Mouse (Mus musculus) embryonic stem cell, embryonic (primary cell): ENCODE results near the gene Ascc1.

ENCODE experiments used
- CTCF ChIA-PET, 4 experiments: fragments of 300-600 bp in 2 of 4; fragments of 350-600 bp in 2 of 4; sonication (Branson Sonifier 250); formaldehyde crosslinking; loops; one replicate each; lab custom pipeline; 2022; ENCODE audit warnings: inconsistent platforms in 2 of 4; lab: Charles Lee
- POLR2A ChIA-PET, 4 experiments: fragments of 300-600 bp in 2 of 4; fragments of 350-600 bp in 2 of 4; sonication (Branson Sonifier 250); formaldehyde crosslinking; loops; one replicate each; lab custom pipeline; 2022; ENCODE audit warnings: antibody characterized with exemption in 4 of 4, inconsistent platforms in 1 of 4; lab: Charles Lee

The Ascc1 gene

GRCm38 (mm10) chr10:60023751-60024150 lies 21.1 kb downstream of the Ascc1 start:
- POLR2A ChIA-PET: interaction anchor here in 1 of 4 experiments (1.7 kb wide), 1 partner anchor 21 kb away, joined by 5 read pairs; the partner anchor contains the start of genes Anapc16 and Ascc1
- CTCF ChIA-PET: interaction anchor here in 1 of 4 experiments (0.5 to 2.0 kb wide), 5 partner anchors 9 to 129 kb away, joined by 3 to 8 read pairs (median 4); no protein-coding TSS in a partner anchor

GRCm38 (mm10) chr10:60026759-60027395 lies 24.3 kb downstream of the Ascc1 start:
- POLR2A ChIA-PET: interaction anchor here in 3 of 4 experiments (0.6 to 3.9 kb wide), 14 partner anchors 15 to 449 kb away, joined by 3 to 16 read pairs (median 3); partner anchors contain the start of genes Anapc16 (in 2 of the 3) and Ascc1 (in 2 of the 3)
- CTCF ChIA-PET: interaction anchor here in 3 of 4 experiments (0.5 to 2.1 kb wide), 5 partner anchors 40 to 134 kb away, joined by 4 to 8 read pairs (median 6); no protein-coding TSS in a partner anchor

GRCm38 (mm10) chr10:60027619-60028084 lies 25.0 kb downstream of the Ascc1 start:
- ChIA-PET POLR2A (interaction anchor here in 3 of 4 experiments (0.6 to 3.9 kb wide), 17 partner anchors 14 to 684 kb away, joined by 3 to 16 read pairs (median 3); partner anchors contain the start of genes Anapc16 (in 2 of the 3) and Ascc1 (in 2 of the 3)), CTCF (interaction anchor here in 3 of 4 experiments (0.9 to 2.1 kb wide), 10 partner anchors 8 to 134 kb away, joined by 3 to 8 read pairs (median 6); partner anchors contain the start of genes Anapc16 (in 1 of the 3) and Ascc1 (in 1 of the 3))

GRCm38 (mm10) chr10:60028181-60028580 lies 25.6 kb downstream of the Ascc1 start:
- CTCF ChIA-PET: interaction anchor here in 3 of 4 experiments (0.9 to 2.1 kb wide), 11 partner anchors 9 to 135 kb away, joined by 3 to 8 read pairs (median 4); partner anchors contain the start of genes Anapc16 (in 1 of the 3) and Ascc1 (in 1 of the 3)
- POLR2A ChIA-PET: interaction anchor here in 3 of 4 experiments (0.6 to 3.9 kb wide), 13 partner anchors 16 to 683 kb away, joined by 3 to 16 read pairs (median 3); partner anchors contain the start of genes Anapc16 (in 3 of the 3), Ascc1 (in 3 of the 3) and Ddit4 (in 2 of the 3)

GRCm38 (mm10) chr10:60028979-60029378 lies 26.4 kb downstream of the Ascc1 start:
- CTCF ChIA-PET: interaction anchor here in 3 of 4 experiments (0.6 to 2.1 kb wide), 6 partner anchors 10 to 134 kb away, joined by 3 to 8 read pairs (median 5); no protein-coding TSS in a partner anchor
- POLR2A ChIA-PET: interaction anchor here in 3 of 4 experiments (0.7 to 3.9 kb wide), 7 partner anchors 22 to 129 kb away, joined by 3 to 16 read pairs (median 3); partner anchors contain the start of genes Anapc16 (in 2 of the 3), Ascc1 (in 2 of the 3) and Ddit4 (in 2 of the 3)

- POLR2A ChIA-PET: interaction anchor here in 2 of 4 experiments (0.7 to 3.9 kb wide), 5 partner anchors 8 to 130 kb away, joined by 3 to 16 read pairs (median 3); partner anchors contain the start of genes Anapc16 (in 1 of the 2), Ascc1 (in 1 of the 2) and Ddit4 (in 1 of the 2)
- CTCF ChIA-PET: interaction anchor here in 2 of 4 experiments (0.6 to 2.1 kb wide), 4 partner anchors 37 to 135 kb away, joined by 3 to 8 read pairs (median 6); no protein-coding TSS in a partner anchor
Measured at GRCm38 (mm10) chr10:60029387-60029786, 26.8 kb downstream of the Ascc1 start.

- POLR2A ChIA-PET: no interaction called here
- CTCF ChIA-PET: no interaction called here
Measured at GRCm38 (mm10) chr10:60031562-60031961, 29.0 kb downstream of the Ascc1 start.

GRCm38 (mm10) chr10:60031985-60032384 lies 29.4 kb downstream of the Ascc1 start:
- CTCF ChIA-PET: no interaction called here
- POLR2A ChIA-PET: interaction anchor here in 1 of 4 experiments (1.8 kb wide), 1 partner anchor 35 kb away, joined by 4 read pairs; no protein-coding TSS in a partner anchor

- ChIA-PET CTCF (interaction anchor here (0.6 to 1.5 kb wide), 8 partner anchors 9 to 365 kb away, joined by 3 to 7 read pairs (median 3); no protein-coding TSS in a partner anchor), POLR2A (interaction anchor here in 3 of 4 experiments (0.6 to 1.8 kb wide), 11 partner anchors 30 to 1641 kb away, joined by 3 to 5 read pairs (median 4); no protein-coding TSS in a partner anchor)
Measured at GRCm38 (mm10) chr10:60032622-60033021, 30.0 kb downstream of the Ascc1 start.

GRCm38 (mm10) chr10:60033064-60033463 lies 30.5 kb downstream of the Ascc1 start:
- ChIA-PET POLR2A (interaction anchor here in 3 of 4 experiments (0.6 to 1.8 kb wide), 10 partner anchors 29 to 1641 kb away, joined by 3 to 5 read pairs (median 4); no protein-coding TSS in a partner anchor), CTCF (interaction anchor here (0.6 to 1.5 kb wide), 8 partner anchors 10 to 366 kb away, joined by 3 to 7 read pairs (median 3); no protein-coding TSS in a partner anchor)

- ChIA-PET CTCF (interaction anchor here in 3 of 4 experiments (0.6 to 1.1 kb wide), 4 partner anchors 15 to 999 kb away, joined by 3 to 4 read pairs (median 4); no protein-coding TSS in a partner anchor), POLR2A (interaction anchor here in 1 of 4 experiments (1.5 to 1.6 kb wide), 2 partner anchors 154 to 492 kb away, joined by 3 read pairs; no protein-coding TSS in a partner anchor)
Measured at GRCm38 (mm10) chr10:60034621-60035020, 32.0 kb downstream of the Ascc1 start.

- CTCF ChIA-PET: interaction anchor here in 1 of 4 experiments (0.6 kb wide), 1 partner anchor 1364 kb away, joined by 5 read pairs; no protein-coding TSS in a partner anchor
- POLR2A ChIA-PET: no interaction called here
Measured at GRCm38 (mm10) chr10:60035744-60036143, 33.1 kb downstream of the Ascc1 start.

- CTCF ChIA-PET: interaction anchor here in 1 of 4 experiments (1.1 kb wide), 1 partner anchor 85 kb away, joined by 4 read pairs; no protein-coding TSS in a partner anchor
- POLR2A ChIA-PET: interaction anchor here in 2 of 4 experiments (0.6 to 1.3 kb wide), 6 partner anchors 8 to 152 kb away, joined by 3 to 5 read pairs (median 3); no protein-coding TSS in a partner anchor
Measured at GRCm38 (mm10) chr10:60042350-60042922, 39.8 kb downstream of the Ascc1 start.

- POLR2A ChIA-PET: interaction anchor here in 2 of 4 experiments (1.0 to 1.2 kb wide), 2 partner anchors 19 to 44 kb away, joined by 3 read pairs; partner anchors contain the start of genes Anapc16 (in 1 of the 2) and Ascc1 (in 1 of the 2)
- CTCF ChIA-PET: interaction anchor here in 2 of 4 experiments (0.8 to 1.4 kb wide), 2 partner anchors 15 to 20 kb away, joined by 3 read pairs; no protein-coding TSS in a partner anchor
Measured at GRCm38 (mm10) chr10:60046696-60047095, 44.1 kb downstream of the Ascc1 start.

GRCm38 (mm10) chr10:60050581-60050980 lies 48.0 kb downstream of the Ascc1 start:
- POLR2A ChIA-PET: interaction anchor here in 2 of 4 experiments (0.9 to 1.4 kb wide), 5 partner anchors 8 to 150 kb away, joined by 3 read pairs; no protein-coding TSS in a partner anchor
- CTCF ChIA-PET: interaction anchor here in 2 of 4 experiments (0.7 to 1.6 kb wide), 7 partner anchors 14 to 194 kb away, joined by 3 to 5 read pairs (median 3); partner anchors contain the start of gene Ascc1 (in 1 of the 2)

GRCm38 (mm10) chr10:60053073-60053472 lies 50.5 kb downstream of the Ascc1 start:
- CTCF ChIA-PET: interaction anchor here in 3 of 4 experiments (0.6 to 1.7 kb wide), 3 partner anchors 13 to 30 kb away, joined by 3 to 8 read pairs (median 4); no protein-coding TSS in a partner anchor
- POLR2A ChIA-PET: interaction anchor here in 2 of 4 experiments (0.5 to 1.4 kb wide), 4 partner anchors 10 to 159 kb away, joined by 3 read pairs; no protein-coding TSS in a partner anchor
